Mouse (Mus musculus): ENCODE data around the gene Zfp85. TPM values are rescaled to one million over a fixed set of nuclear protein-coding genes. Genes with fewer than 3 reads are reported as not detected.
A peak's percentile ranks its signal among the peaks of the same experiment; 100 is the strongest.

Zfp85 gene
- polyA plus RNA-seq, 1 experiment from 2014 or later: 7.7 TPM

DNA sequence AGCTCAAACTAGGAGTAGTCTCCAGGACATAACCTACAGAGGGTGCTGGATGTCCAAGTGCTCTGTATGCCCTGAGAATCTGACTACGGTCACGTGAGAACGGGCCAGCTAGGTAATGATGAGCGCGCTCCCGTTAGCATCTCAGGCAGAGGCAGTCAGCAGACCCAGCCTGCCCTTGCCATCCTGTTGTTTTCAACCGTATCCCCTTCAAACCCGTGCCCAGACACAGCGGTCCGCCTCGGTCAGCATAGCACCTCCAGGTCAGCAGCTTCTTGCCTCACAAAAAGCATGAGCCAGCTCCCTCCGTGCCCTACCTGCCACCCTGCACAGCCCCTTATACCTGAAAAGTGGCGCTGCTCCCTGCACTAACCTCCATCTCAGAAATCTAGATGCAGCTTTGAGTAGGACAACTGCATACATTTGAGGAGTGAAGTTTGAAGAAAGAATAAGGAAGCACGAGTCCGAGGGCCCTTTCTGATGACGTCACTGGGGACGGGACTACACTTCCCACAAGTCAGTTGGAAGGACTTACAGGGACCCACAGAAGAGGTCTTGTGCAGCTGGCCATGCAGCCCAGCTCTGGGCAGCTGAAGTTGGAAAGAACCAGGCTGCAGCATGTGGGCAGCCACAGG is 31.1 kb downstream of the Zfp85 start:
- Histone ChIP-seq H3K9ac (replicated peaks; ENCODE audit: low read length) (peak overlapping the region; percentile 84), H3K36me3 (replicated peaks; ENCODE audit: control insufficient read depth, insufficient read depth, low read depth, low read length) (no peaks in the 10 kb centered on the region), H3K9me3 (replicated peaks; ENCODE audit: control insufficient read depth, low read length) (no peaks in the 10 kb centered on the region), H3K4me1 (ENCODE audit: control insufficient read depth, insufficient read depth, low read length) (no peaks in the 10 kb centered on the region), H3K4me3 (ENCODE audit: low read depth, low read length) (peak overlapping the region; percentile 65), H3K27ac (replicated peaks; ENCODE audit: low read depth, low read length) (no peak overlapping the region), H3K4me2 (ENCODE audit: low read depth, low read length) (peak overlapping the region; percentile 53), H3K27me3 (ENCODE audit: control insufficient read depth, insufficient read depth, low read length) (no peaks in the 10 kb centered on the region)
- DNase-seq (ENCODE audit: low spot score): peak; percentile 93
- under 1% methylated on average over 17 of the region's 17 CpGs for WGBS
- peak; percentile 94 for ATAC-seq (replicated peaks; ENCODE audit: insufficient number of reproducible peaks, low FRiP score, low TSS enrichment, low read depth)

Other genes starting within 250 kb of the Zfp85 start
- not detected in 2 replicates for gene Gm26965, start 229.1 kb downstream of the Zfp85 start, polyA plus RNA-seq (2014; fragmentation: Nextera tagmentation; extraction: Ambion mirVana)
- 30.8 and 31.5 TPM in 2 replicates for gene Zfp87, start 229.1 kb downstream of the Zfp85 start, polyA plus RNA-seq (2014; fragmentation: Nextera tagmentation; extraction: Ambion mirVana)
- 18.3 and 19.5 TPM in 2 replicates for gene Zfp748, start 201.4 kb downstream of the Zfp85 start, polyA plus RNA-seq (2014; fragmentation: Nextera tagmentation; extraction: Ambion mirVana)
- gene Zfp729b, start 145.5 kb downstream of the Zfp85 start, polyA plus RNA-seq (2014; fragmentation: Nextera tagmentation; extraction: Ambion mirVana): 5.3 and 6.1 TPM in 2 replicates
- gene Gm49345, start 117.5 kb downstream of the Zfp85 start, polyA plus RNA-seq (2014; fragmentation: Nextera tagmentation; extraction: Ambion mirVana): not detected in 2 replicates
- 4.4 and 4.5 TPM in 2 replicates for gene Zfp729a, start 117.4 kb downstream of the Zfp85 start, polyA plus RNA-seq (2014; fragmentation: Nextera tagmentation; extraction: Ambion mirVana)
- 11.8 and 12.5 TPM in 2 replicates for gene Zfp738, start 68.2 kb downstream of the Zfp85 start, polyA plus RNA-seq (2014; fragmentation: Nextera tagmentation; extraction: Ambion mirVana)
- gene Zfp65, start 26.1 kb downstream of the Zfp85 start, polyA plus RNA-seq (2014; fragmentation: Nextera tagmentation; extraction: Ambion mirVana): 3.8 and 4.1 TPM in 2 replicates
- 3.8 and 5.5 TPM in 2 replicates for gene Zfp493, start 24.5 kb upstream of the Zfp85 start, polyA plus RNA-seq (2014; fragmentation: Nextera tagmentation; extraction: Ambion mirVana)
- gene Zfp273, start 58.5 kb upstream of the Zfp85 start, polyA plus RNA-seq (2014; fragmentation: Nextera tagmentation; extraction: Ambion mirVana): 8.3 and 8.7 TPM in 2 replicates
- gene Gm10037, start 75.9 kb upstream of the Zfp85 start, polyA plus RNA-seq (2014; fragmentation: Nextera tagmentation; extraction: Ambion mirVana): 1.9 and 2.9 TPM in 2 replicates
- not detected in 2 replicates for gene BC048507, start 108.1 kb upstream of the Zfp85 start, polyA plus RNA-seq (2014; fragmentation: Nextera tagmentation; extraction: Ambion mirVana)

Data from embryonic facial prominence, embryonic 11.5 days (tissue).